Comparison of ENCODE assay signal across 21 mouse cellular contexts in genomic region chr9:123115566-123115965, GRCm38 (mm10). TPM values are rescaled to one million over a fixed set of nuclear protein-coding genes. Genes with fewer than 3 reads are reported as not detected.
"Had no signal": no experiment of that assay in that cellular context is flagged by ENCODE, and none has a peak within 500 bp of the region (broad histone marks: within the 10 kb centered on the region; RNA-seq: fewer than 3 reads in every experiment).

No protein-coding gene starts in this region.

- H3K9ac ChIP-seq: limb, embryonic 12.5 days; limb, embryonic 15.5 days; liver, embryonic 14.5 days; lung, embryonic 15.5 days; midbrain, embryonic 12.5 days; midbrain, embryonic 15.5 days; neural tube, embryonic 12.5 days; neural tube, embryonic 15.5 days; stomach, embryonic 15.5 days had no signal

- H3K27ac ChIP-seq: limb, embryonic 12.5 days; limb, embryonic 15.5 days; liver, embryonic 14.5 days; lung, embryonic 15.5 days; macrophage; midbrain, embryonic 12.5 days; midbrain, embryonic 15.5 days; neural tube, embryonic 12.5 days; neural tube, embryonic 15.5 days; stomach, embryonic 15.5 days had no signal

- H3K27me3 ChIP-seq: limb, embryonic 12.5 days; limb, embryonic 15.5 days; lung, embryonic 15.5 days; midbrain, embryonic 12.5 days; midbrain, embryonic 15.5 days; neural tube, embryonic 12.5 days; neural tube, embryonic 15.5 days; stomach, embryonic 15.5 days had no signal

- H3K4me2 ChIP-seq: limb, embryonic 12.5 days; limb, embryonic 15.5 days; lung, embryonic 15.5 days; midbrain, embryonic 12.5 days; midbrain, embryonic 15.5 days; neural tube, embryonic 12.5 days; neural tube, embryonic 15.5 days; stomach, embryonic 15.5 days had no signal

- ATAC-seq: intestine, postnatal 0 days; midbrain, embryonic 15.5 days had no signal

- H3K9me3 ChIP-seq: limb, embryonic 12.5 days; limb, embryonic 15.5 days; lung, embryonic 15.5 days; midbrain, embryonic 12.5 days; midbrain, embryonic 15.5 days; neural tube, embryonic 12.5 days; neural tube, embryonic 15.5 days; stomach, embryonic 15.5 days had no signal

- H3K4me3 ChIP-seq: limb, embryonic 12.5 days; limb, embryonic 15.5 days; lung, embryonic 15.5 days; midbrain, embryonic 12.5 days; midbrain, embryonic 15.5 days; neural tube, embryonic 12.5 days; neural tube, embryonic 15.5 days; stomach, embryonic 15.5 days had no signal

- DNase-seq: kidney, adult 8-10 months; kidney, postnatal 4 days; left cerebral cortex, postnatal 4 days; lung, adult 18-20 months; right cerebral cortex, adult 18-20 months; right cerebral cortex, postnatal 14 days; right cerebral cortex, postnatal 4 days; spleen, adult 18-20 months; thymus, postnatal 25 days had no signal

RNA-seq across cellular contexts. Expression of gene Clec3b, which starts 35.2 kb away (rescaled TPM):
- polyA plus RNA-seq: intestine, embryonic 14.5 days; limb, embryonic 12.5 days; macrophage; neural tube, embryonic 12.5 days had no signal
